Mouse (Mus musculus) erythroid progenitor cell, adult 5-6 weeks (primary cell): ENCODE measurements around the gene Lrrfip1. TPM values are rescaled to one million over a fixed set of nuclear protein-coding genes. Genes with fewer than 3 reads are reported as not detected.

Source experiments
- total RNA-seq, 2 experiments: library from RNA; stranded (forward) in 1 of 2; stranded (reverse) in 1 of 2; fragments of 150-400 nt in 1 of 2; fragments of 186-747, 209-891 nt in 1 of 2; gene quantifications; 2 replicates each; pipeline versions ENCODE4 v1.2.3 to v1.2.4; 2015 to 2017; ENCODE audit warnings: low replicate concordance in 2 of 2

Lrrfip1 gene
- total RNA-seq, 2 experiments from 2014 or later: 21.0 to 22.1 TPM

Other genes starting within 250 kb of the Lrrfip1 start
- gene Col6a3, start 154.8 kb upstream of the Lrrfip1 start, total RNA-seq (2015; ENCODE audit: low replicate concordance): not detected in 2 replicates
- gene Col6a3, start 154.8 kb upstream of the Lrrfip1 start, total RNA-seq (2017; ENCODE audit: low replicate concordance): 0.13 TPM in 1 of 2 replicates, not detected in the other
- gene Mlph, start 83.7 kb upstream of the Lrrfip1 start, total RNA-seq (2015; ENCODE audit: low replicate concordance): not detected in 2 replicates
- gene Mlph, start 83.7 kb upstream of the Lrrfip1 start, total RNA-seq (2017; ENCODE audit: low replicate concordance): not detected in 2 replicates
- gene Prlh, start 45.6 kb upstream of the Lrrfip1 start, total RNA-seq (2015; ENCODE audit: low replicate concordance): not detected in 2 replicates
- not detected in 2 replicates for gene Prlh, start 45.6 kb upstream of the Lrrfip1 start, total RNA-seq (2017; ENCODE audit: low replicate concordance)
- not detected in 2 replicates for gene Rab17, start 29.1 kb upstream of the Lrrfip1 start, total RNA-seq (2015; ENCODE audit: low replicate concordance)
- gene Rab17, start 29.1 kb upstream of the Lrrfip1 start, total RNA-seq (2017; ENCODE audit: low replicate concordance): not detected in 2 replicates
- 29.3 and 31.4 TPM in 2 replicates for gene Rbm44, start 146.4 kb downstream of the Lrrfip1 start, total RNA-seq (2015; ENCODE audit: low replicate concordance)
- 34.1 and 71.5 TPM in 2 replicates for gene Rbm44, start 146.4 kb downstream of the Lrrfip1 start, total RNA-seq (2017; ENCODE audit: low replicate concordance)
- gene Ramp1, start 181.1 kb downstream of the Lrrfip1 start, total RNA-seq (2015; ENCODE audit: low replicate concordance): 13.0 and 15.9 TPM in 2 replicates
- 5.4 and 10.9 TPM in 2 replicates for gene Ramp1, start 181.1 kb downstream of the Lrrfip1 start, total RNA-seq (2017; ENCODE audit: low replicate concordance)